Mouse (Mus musculus) c-Kit-positive CD71-positive TER-119-positive erythroid progenitor cells, embryonic 14.5 days (primary cell): ENCODE measurements at regions not wholly inside any gene's neighbourhood (a gene's known extent, or its start where the extent isn't known, plus 50 kb on each side); places are given as distances from the start of the nearest gene placed in this dataset.

ENCODE experiments used
- DNase-seq: peaks from one replicate; pipeline ENCODE4 v3.0.0-alpha.2; 2013; ENCODE audit warnings: low spot score

DNA sequence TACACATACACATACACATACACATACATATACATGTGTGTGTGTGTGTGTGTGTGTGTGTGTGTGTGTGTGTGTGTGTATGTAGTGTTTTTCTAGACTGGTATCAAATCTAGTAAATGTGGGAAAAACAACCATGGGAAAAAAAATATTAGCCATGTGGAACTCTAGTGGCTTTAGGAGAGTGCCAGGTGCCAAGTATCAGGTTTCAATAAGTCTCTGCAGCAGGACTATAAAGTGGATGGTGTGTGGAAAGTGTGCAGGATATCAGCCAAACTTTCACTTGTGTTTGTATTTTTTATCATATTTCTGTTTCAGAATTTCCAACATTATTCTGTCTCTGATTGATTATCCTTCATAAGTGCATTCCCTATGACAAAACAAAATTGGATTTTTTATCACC is 653.3 kb upstream of the Fam98a start:
- no peak for DNase-seq

DNA sequence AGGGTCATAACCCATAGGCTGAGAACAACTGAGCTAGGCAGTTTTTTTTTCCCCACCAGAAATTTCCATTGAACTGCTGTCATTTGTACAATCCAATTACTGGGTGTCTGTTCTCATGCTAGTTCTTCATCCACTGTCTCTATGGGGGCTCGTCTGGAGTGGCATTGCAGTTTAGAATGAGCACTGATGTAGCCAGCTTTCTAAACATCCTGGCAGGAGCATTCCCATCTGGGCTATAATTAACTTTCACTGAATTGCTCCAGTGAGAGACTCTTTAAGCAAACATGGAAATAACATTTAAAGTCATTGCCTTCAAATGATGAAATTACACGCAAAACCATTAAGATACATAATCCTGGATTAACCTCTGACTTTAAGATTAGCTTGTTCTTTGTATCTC is 633.1 kb upstream of the Fam98a start:
- no peak for DNase-seq

GRCm38 (mm10) chr17:76136660-76137495 is 585.1 kb upstream of the Fam98a start:
- no peak for DNase-seq

- no peak for DNase-seq
These were observed 582.3 kb upstream of the Fam98a start for GRCm38 (mm10) chr17:76134030-76134429.

GRCm38 (mm10) chr17:76125260-76125659 is 573.5 kb upstream of the Fam98a start:
- no peak for DNase-seq

DNA sequence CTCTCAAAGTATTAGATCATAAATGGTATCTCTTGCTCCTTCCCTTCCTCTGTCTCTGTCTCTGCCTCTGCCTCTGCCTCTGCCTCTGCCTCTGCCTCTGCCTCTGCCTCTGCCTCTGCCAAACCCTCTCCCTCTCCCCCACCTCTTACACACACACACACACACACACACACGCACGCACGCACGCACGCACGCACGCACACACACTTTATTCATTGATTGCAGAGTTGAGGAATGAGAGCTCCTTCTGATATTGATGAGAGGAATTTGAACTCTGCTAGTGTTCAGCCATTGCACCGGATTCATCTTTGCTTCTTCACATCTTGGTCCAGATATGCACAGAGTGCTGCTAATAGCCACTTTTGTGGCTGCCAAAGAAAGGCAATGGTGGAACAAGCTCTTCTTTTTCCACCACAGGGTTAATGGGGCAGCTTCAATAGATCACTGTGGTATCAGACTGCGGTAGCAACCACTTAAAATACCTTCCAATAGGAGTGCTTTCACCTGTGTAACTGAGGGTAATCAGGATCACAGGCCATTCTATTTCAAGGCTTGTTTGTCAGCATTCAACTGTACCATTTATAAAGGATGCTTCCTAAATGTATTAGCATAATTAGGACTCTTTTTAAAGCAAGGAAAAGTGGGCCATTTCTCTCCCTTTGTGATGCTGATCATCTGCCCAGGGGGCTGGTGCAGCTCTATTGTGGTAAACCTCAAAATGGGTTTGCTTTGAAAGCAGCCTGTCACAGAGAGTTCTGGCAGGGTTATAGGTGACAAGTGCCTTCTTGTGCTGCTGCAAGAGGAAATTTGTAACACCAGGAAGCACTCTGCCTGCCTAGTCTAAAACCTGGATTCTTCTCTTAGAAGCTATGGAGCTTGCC is 559.8 kb upstream of the Fam98a start:
- DNase-seq, result no peak

- no peak for DNase-seq
These were observed 559.1 kb upstream of the Fam98a start for GRCm38 (mm10) chr17:76110856-76111255.

DNA sequence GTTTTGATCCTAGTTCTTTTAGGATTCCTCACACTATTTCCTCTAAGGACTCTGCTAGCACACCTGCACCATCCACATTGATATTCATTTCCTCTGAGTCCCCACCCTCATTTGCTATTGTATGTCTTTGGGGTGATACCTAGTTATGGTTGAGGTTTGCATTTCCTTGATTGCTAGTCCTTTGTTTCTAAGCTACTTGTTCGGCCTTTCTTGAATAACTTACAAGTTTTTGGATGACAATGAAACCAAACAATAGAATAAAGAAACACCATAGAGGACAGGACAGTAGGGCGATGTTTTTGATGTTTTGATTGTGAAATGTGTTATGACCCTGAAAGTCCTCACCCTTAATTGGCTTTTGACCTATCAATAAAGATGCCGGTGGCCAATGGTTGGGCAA is 531.8 kb upstream of the Fam98a start:
- no peak for DNase-seq

GRCm38 (mm10) chr17:76081780-76082179 is 530.0 kb upstream of the Fam98a start:
- no peak for DNase-seq

DNA sequence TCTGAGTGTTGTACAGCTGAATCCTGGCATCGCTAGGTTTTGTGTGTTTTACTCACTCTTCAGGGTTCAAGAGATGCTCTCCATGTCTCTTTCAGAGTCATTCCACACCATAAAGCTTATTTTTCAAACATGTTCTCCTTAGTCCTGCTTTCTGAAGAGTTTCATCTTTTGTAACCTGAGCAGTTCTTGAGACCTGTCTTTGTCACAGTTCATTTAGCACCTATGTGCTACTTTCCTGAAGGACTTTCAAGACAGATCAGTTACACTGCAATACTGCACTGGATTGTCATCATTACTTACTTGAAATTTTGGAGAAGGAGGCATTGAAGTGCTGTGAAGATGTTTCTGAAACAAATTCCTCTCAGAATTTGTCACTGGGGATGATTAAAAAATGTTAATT is 494.7 kb upstream of the Fam98a start:
- DNase-seq, result no peak

- no peak for DNase-seq
These were observed 481.0 kb upstream of the Fam98a start for GRCm38 (mm10) chr17:76032710-76033109.

- DNase-seq, result no peak
These were observed 456.3 kb upstream of the Fam98a start for GRCm38 (mm10) chr17:76008011-76008410.

DNA sequence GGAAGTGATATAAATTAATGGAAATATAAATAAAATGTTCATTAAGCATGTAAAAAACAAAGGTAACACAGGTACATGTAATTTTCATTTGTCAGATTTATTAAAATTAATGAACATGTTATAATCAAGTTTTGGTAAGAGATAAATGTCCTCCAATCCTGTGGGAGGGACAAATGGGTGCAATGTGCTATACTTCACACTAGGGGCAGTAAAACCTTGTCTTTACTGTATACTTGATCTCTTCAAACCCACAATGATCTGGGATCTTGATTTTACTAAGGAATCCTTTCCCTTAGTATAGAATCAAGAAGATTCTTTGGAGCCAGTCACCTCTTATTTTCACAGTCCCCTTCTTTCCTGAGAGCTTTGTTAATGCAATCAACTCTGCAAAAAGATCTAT is 451.1 kb upstream of the Fam98a start:
- DNase-seq, result no peak

- DNase-seq, result no peak
These were observed 409.6 kb upstream of the Fam98a start for GRCm38 (mm10) chr17:75961371-75961770.

GRCm38 (mm10) chr17:75936686-75937380 is 385.1 kb upstream of the Fam98a start:
- no peak for DNase-seq

DNA sequence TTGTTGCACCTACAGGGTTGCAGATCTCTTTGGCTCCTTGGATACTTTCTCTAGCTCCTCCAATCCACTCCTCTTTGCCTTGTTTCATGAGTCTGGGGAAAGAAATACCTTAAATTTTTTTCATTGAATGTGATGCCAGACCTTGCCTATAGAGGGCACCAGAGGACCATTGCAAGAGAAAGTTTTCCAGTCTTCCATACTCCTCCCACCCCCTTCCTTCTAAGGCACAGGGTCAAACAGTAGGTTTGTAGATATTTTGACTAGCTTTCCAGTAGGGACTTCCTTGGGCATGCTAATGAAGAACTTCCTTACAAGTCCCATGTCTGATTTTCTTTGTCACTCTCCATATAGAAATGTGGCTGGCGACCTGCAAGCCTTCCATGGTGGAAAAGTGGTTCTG is 379.3 kb upstream of the Fam98a start:
- DNase-seq, result peak; percentile 11

DNA sequence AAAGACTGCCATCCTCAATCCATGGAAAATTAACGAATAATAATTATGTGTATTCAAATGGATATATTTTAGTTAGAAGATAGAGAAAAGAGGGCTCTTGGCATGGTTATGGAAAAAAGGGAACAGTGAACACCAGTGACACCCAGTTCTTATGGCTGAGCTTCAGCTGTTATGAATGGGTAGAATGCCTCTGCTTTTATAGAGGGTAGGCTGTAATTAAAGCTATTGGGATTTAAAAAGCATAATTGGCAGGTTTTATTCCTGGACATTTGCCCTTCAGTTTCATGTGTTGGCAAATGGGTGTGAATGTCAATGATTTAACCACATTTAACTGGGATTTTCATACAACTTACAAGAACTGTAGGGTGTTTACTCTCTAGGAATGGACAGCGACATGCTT is 368.5 kb upstream of the Fam98a start:
- no peak for DNase-seq

DNA sequence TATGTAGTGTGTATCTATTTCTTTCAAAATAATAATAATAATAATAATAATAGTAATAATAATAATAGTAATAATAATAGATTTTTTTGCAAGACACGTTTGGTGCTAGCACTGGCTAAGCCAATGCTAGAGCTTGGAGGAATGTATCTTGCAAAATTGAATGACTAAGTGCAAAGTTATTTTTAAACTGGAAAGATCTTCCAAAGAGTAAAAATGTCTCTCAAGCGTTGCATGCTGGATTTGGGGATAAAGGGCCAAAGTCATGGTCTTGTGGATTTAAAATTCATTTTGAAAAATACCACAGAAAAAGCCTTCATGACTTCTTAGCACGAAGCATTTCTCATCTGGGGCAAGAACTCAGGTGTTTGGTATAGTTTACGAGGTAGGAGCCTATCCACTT is 365.3 kb upstream of the Fam98a start:
- no peak for DNase-seq

DNA sequence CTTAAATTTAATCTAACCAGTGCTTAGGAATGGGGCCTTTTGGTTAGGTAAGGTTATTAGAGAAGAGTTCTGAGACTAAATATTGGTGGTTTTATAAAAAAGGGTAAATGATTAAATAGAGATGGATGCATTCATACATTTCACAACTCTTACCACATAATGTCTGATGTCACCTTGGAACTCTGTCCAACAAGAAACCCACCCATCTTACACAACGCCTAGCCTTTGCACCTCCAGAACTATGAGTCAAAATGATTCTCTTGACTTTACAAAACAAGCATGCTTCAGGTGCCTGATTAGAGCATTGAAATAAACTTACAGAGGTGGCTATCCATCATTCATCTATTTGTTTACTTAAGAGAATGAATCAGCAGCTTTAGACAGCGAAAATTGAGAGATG is 364.8 kb upstream of the Fam98a start:
- DNase-seq, result no peak

- DNase-seq, result no peak
These were observed 363.5 kb upstream of the Fam98a start for GRCm38 (mm10) chr17:75915256-75915655.

DNA sequence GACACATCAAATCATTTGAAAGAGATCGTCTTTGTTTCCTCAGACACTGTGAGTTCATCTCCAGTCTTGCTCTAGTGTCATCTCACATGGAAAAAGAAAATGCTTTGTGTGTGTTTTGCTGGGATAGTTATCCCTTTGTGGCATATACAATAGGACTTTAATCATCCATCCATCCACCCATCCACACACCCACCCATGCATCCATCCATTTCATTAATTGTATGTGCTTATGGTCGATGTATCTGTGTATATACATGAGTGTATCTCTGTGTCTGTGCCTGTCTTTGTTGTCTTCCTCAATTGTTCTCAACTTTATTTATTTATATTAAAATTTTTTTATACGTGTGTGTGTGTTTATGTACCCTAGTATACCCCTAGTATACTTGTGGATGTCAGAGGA is 355.3 kb upstream of the Fam98a start:
- DNase-seq, result no peak

GRCm38 (mm10) chr17:75906643-75907042 is 354.9 kb upstream of the Fam98a start:
- DNase-seq, result no peak

DNA sequence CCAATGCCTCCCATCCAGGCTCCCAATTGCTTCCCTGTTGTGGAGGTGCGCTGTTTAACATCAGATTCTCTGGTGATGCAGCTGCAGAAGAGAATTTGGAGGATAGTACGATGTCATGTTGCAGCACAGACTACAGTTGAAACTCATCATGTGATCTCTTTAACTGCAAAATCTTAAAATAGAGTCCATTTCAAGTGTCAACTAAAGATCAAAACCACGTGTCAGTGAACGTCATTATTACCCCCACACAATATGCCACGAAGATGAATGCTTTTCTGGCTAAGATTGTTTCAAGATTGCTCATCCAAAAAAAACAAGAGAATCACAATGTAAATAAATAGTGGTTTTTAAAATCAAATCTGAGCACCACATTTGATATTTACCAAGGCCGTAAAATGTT is 343.7 kb upstream of the Fam98a start:
- no peak for DNase-seq
